Mouse (Mus musculus) testis, adult 2 months (tissue): ENCODE results near the gene Cyb561.

Experiments
- CTCF ChIP-seq: fragments of 200-500 bp; IDR thresholded peaks from 2 replicates; pipeline ENCODE4 v1.5.1; 2012; ENCODE audit warnings: low read depth, mild to moderate bottlenecking, inconsistent platforms, low read length, moderate library complexity; ENCODE audit not compliant: control insufficient read depth, insufficient read depth, insufficient replicate concordance
- POLR2A ChIP-seq: fragments of 200-500 bp; IDR thresholded peaks from 2 replicates; pipeline ENCODE4 v1.6.1; 2012; ENCODE audit warnings: low read depth, mild to moderate bottlenecking, inconsistent platforms, low read length, moderate library complexity; ENCODE audit not compliant: control insufficient read depth

- TF ChIP-seq POLR2A (no peak), CTCF (no peak)
Measured at GRCm38 (mm10) chr11:105921275-105921674, 31.9 kb downstream of the Cyb561 start.
